Mouse (Mus musculus): ENCODE results near the gene Rnf144a. TPM values are rescaled to one million over a fixed set of nuclear protein-coding genes. Genes with fewer than 3 reads are reported as not detected.
"Not testable (repeated sequence)": the region's sequence is repeated elsewhere in the genome, so short reads cannot be mapped to it uniquely, and the experiment has no call there.

The Rnf144a gene
- polyA plus RNA-seq, 1 experiment from 2014 or later = 21.6 TPM

GRCm38 (mm10) chr12:26302886-26303285 lies 112.2 kb downstream of the Rnf144a start:
- Histone ChIP-seq H3K4me2 (ENCODE audit: low read length) (no peak overlapping the region), H3K27me3 (ENCODE audit: control insufficient read depth, insufficient read depth, low read length) (no peaks in the 10 kb centered on the region), H3K27ac (replicated peaks; ENCODE audit: low read depth, low read length) (no peak overlapping the region), H3K9ac (replicated peaks; ENCODE audit: low read length) (no peak overlapping the region), H3K9me3 (ENCODE audit: control insufficient read depth, low read length) (no peaks in the 10 kb centered on the region), H3K36me3 (ENCODE audit: control insufficient read depth, insufficient read depth, low read length) (peaks cover 9% of the 10 kb centered on the region; the same call in 1 of the 2 replicates), H3K4me3 (replicated peaks; ENCODE audit: low read depth, low read length) (no peak overlapping the region), H3K4me1 (ENCODE audit: control insufficient read depth, insufficient read depth, low read length) (no peaks in the 10 kb centered on the region)
- 76% methylated on average over 5 of the region's 5 CpGs for WGBS
- ATAC-seq (ENCODE audit: low FRiP score, low TSS enrichment) = no peak
- no peak for DNase-seq

- H3K9me3 ChIP-seq (ENCODE audit: control insufficient read depth, low read length) = no peaks in the 10 kb centered on the region
- no peaks in the 10 kb centered on the region for H3K36me3 ChIP-seq (ENCODE audit: control insufficient read depth, insufficient read depth, low read length)
- H3K9ac ChIP-seq (replicated peaks; ENCODE audit: low read length) = no peak overlapping the region
- WGBS = 19% methylated on average over 7 of the region's 7 CpGs
- no peaks in the 10 kb centered on the region for H3K27me3 ChIP-seq (ENCODE audit: control insufficient read depth, insufficient read depth, low read length)
- no peak overlapping the region for H3K4me2 ChIP-seq (ENCODE audit: low read length)
- ATAC-seq (ENCODE audit: low FRiP score, low TSS enrichment) (no peak), DNase-seq (peak; percentile 25)
- no peak overlapping the region for H3K4me3 ChIP-seq (replicated peaks; ENCODE audit: low read depth, low read length)
- H3K27ac ChIP-seq (replicated peaks; ENCODE audit: low read depth, low read length) = no peak overlapping the region
- no peaks in the 10 kb centered on the region for H3K4me1 ChIP-seq (ENCODE audit: control insufficient read depth, insufficient read depth, low read length)
Measured at GRCm38 (mm10) chr12:26299515-26300090, 115.5 kb downstream of the Rnf144a start.

DNA sequence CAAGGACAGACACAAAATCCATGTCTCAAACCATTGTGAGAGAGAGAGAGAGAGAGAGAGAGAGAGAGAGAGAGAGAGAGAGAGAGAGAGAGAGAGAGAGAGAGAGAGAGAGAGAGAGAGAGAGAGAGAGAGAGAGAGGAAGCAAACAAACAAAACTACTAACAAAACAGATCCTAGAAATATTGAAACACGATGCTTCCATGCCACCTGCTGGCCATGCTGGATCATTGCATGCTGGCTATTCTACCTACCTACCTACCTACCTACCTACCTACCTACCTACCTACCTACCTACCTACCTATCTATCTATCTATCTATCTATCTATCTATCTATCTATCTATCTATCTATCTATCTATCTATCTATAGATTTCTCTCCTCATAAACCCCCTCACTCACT lies 119.1 kb downstream of the Rnf144a start:
- 0% methylated on average over 1 of the region's 1 CpGs for WGBS
- not testable (repeated sequence) for H3K4me2 ChIP-seq (ENCODE audit: low read length); H3K4me1 ChIP-seq (ENCODE audit: control insufficient read depth, insufficient read depth, low read length); ATAC-seq (ENCODE audit: low FRiP score, low TSS enrichment); H3K36me3 ChIP-seq (ENCODE audit: control insufficient read depth, insufficient read depth, low read length); H3K27me3 ChIP-seq (ENCODE audit: control insufficient read depth, insufficient read depth, low read length); H3K27ac ChIP-seq (replicated peaks; ENCODE audit: low read depth, low read length); H3K9ac ChIP-seq (replicated peaks; ENCODE audit: low read length); H3K4me3 ChIP-seq (replicated peaks; ENCODE audit: low read depth, low read length); H3K9me3 ChIP-seq (ENCODE audit: control insufficient read depth, low read length)
- peak; percentile 76 for DNase-seq

GRCm38 (mm10) chr12:26289200-26289599 lies 125.9 kb downstream of the Rnf144a start:
- no peaks in the 10 kb centered on the region for H3K9me3 ChIP-seq (ENCODE audit: control insufficient read depth, low read length)
- H3K27me3 ChIP-seq (ENCODE audit: control insufficient read depth, insufficient read depth, low read length) = no peaks in the 10 kb centered on the region
- ATAC-seq (ENCODE audit: low FRiP score, low TSS enrichment) (no peak), DNase-seq (no peak)
- no peak overlapping the region for H3K4me2 ChIP-seq (ENCODE audit: low read length)
- H3K9ac ChIP-seq (replicated peaks; ENCODE audit: low read length) = no peak overlapping the region
- H3K36me3 ChIP-seq (ENCODE audit: control insufficient read depth, insufficient read depth, low read length) = no peaks in the 10 kb centered on the region
- 76% methylated on average over 2 of the region's 2 CpGs for WGBS
- H3K27ac ChIP-seq (replicated peaks; ENCODE audit: low read depth, low read length) = no peak overlapping the region
- no peak overlapping the region for H3K4me3 ChIP-seq (replicated peaks; ENCODE audit: low read depth, low read length)
- no peaks in the 10 kb centered on the region for H3K4me1 ChIP-seq (ENCODE audit: control insufficient read depth, insufficient read depth, low read length)

DNA sequence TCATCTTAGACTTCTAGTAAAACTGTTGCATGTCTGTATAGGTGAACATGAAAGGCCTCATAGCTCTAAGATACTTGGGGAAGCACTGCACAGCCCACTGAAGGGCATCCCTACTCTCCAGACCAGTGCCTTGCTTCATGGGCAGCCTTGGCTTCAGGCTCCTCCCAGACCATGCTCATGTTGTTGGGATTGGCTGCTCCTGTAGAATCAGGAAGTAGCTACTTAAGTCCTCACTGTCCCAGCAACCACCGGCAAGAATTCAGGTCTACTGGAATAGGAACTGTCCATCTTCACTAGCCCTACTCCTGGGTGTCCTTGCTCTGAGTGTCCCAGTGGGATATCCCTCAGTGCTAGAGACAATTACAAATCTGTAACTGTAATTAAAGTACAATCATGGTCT lies 126.7 kb downstream of the Rnf144a start:
- no peak overlapping the region for H3K4me2 ChIP-seq (ENCODE audit: low read length)
- no peak overlapping the region for H3K4me3 ChIP-seq (replicated peaks; ENCODE audit: low read depth, low read length)
- H3K9ac ChIP-seq (replicated peaks; ENCODE audit: low read length) = no peak overlapping the region
- no peaks in the 10 kb centered on the region for H3K36me3 ChIP-seq (ENCODE audit: control insufficient read depth, insufficient read depth, low read length)
- no peak overlapping the region for H3K27ac ChIP-seq (replicated peaks; ENCODE audit: low read depth, low read length)
- no peaks in the 10 kb centered on the region for H3K9me3 ChIP-seq (ENCODE audit: control insufficient read depth, low read length)
- no peak for ATAC-seq (ENCODE audit: low FRiP score, low TSS enrichment)
- no peak for DNase-seq
- WGBS = 97% methylated on average over 1 of the region's 1 CpGs
- no peaks in the 10 kb centered on the region for H3K27me3 ChIP-seq (ENCODE audit: control insufficient read depth, insufficient read depth, low read length)
- H3K4me1 ChIP-seq (ENCODE audit: control insufficient read depth, insufficient read depth, low read length) = no peaks in the 10 kb centered on the region

- WGBS = 81% methylated on average over 8 of the region's 8 CpGs
Measured at GRCm38 (mm10) chr12:26285939-26286338, 129.1 kb downstream of the Rnf144a start.

GRCm38 (mm10) chr12:26285460-26285859 lies 129.6 kb downstream of the Rnf144a start:
- ATAC-seq (ENCODE audit: low FRiP score, low TSS enrichment) (no peak), DNase-seq (no peak)
- WGBS = 80% methylated on average over 3 of the region's 3 CpGs
- H3K4me3 ChIP-seq (replicated peaks; ENCODE audit: low read depth, low read length) = no peak overlapping the region
- no peak overlapping the region for H3K9ac ChIP-seq (replicated peaks; ENCODE audit: low read length)
- no peaks in the 10 kb centered on the region for H3K27me3 ChIP-seq (ENCODE audit: control insufficient read depth, insufficient read depth, low read length)
- H3K9me3 ChIP-seq (ENCODE audit: control insufficient read depth, low read length) = no peaks in the 10 kb centered on the region
- H3K27ac ChIP-seq (replicated peaks; ENCODE audit: low read depth, low read length) = no peak overlapping the region
- H3K36me3 ChIP-seq (ENCODE audit: control insufficient read depth, insufficient read depth, low read length) = no peaks in the 10 kb centered on the region
- H3K4me2 ChIP-seq (ENCODE audit: low read length) = no peak overlapping the region
- H3K4me1 ChIP-seq (ENCODE audit: control insufficient read depth, insufficient read depth, low read length) = no peaks in the 10 kb centered on the region

More at GRCm38 (mm10) chr12:26285939-26286338, 129.1 kb downstream of the Rnf144a start:
- Histone ChIP-seq H3K4me3 (replicated peaks; ENCODE audit: low read depth, low read length) (no peak overlapping the region), H3K27ac (replicated peaks; ENCODE audit: low read depth, low read length) (no peak overlapping the region), H3K36me3 (ENCODE audit: control insufficient read depth, insufficient read depth, low read length) (no peaks in the 10 kb centered on the region), H3K27me3 (ENCODE audit: control insufficient read depth, insufficient read depth, low read length) (no peaks in the 10 kb centered on the region), H3K9ac (replicated peaks; ENCODE audit: low read length) (no peak overlapping the region), H3K4me1 (ENCODE audit: control insufficient read depth, insufficient read depth, low read length) (no peaks in the 10 kb centered on the region), H3K9me3 (ENCODE audit: control insufficient read depth, low read length) (no peaks in the 10 kb centered on the region), H3K4me2 (ENCODE audit: low read length) (no peak overlapping the region)
- no peak for ATAC-seq (ENCODE audit: low FRiP score, low TSS enrichment)
- DNase-seq = no peak

DNA sequence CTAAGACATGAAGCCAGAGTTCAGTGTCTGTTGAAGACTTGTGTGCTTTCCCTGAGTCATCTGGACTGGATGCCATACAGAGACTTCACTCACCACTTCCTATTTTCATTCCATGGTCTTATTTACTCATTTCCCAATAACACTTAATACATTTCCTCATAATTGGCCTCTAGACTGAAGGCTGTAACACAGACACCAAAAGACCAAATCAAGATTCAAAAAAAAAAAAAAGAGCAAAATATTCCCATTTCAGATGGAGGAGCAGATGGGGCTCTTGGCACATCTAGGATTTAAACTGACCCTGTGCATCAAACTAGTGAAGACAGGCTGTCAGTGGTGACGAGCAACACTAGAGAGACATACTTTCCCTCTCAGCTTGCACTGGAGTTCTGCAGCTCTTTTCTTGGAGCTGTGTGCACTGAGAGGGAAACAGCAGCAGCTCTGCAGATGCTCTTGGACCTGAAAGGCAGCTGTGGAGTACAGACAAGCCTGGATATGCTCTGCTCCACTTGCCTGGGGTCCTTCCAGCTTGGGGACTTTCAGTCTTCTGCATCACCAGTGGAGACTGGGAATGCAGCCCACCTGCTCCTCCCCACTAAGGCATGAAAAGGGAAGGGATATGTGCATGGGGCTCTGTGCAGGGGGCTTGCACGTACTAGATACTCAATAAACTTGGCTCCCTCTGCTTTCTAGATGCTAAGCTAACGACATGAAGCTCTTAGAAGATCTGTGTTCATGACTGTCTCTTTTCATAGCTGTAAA lies 134.2 kb downstream of the Rnf144a start:
- WGBS = 77% methylated on average over 3 of the region's 3 CpGs
- ATAC-seq (ENCODE audit: low FRiP score, low TSS enrichment) (no peak), DNase-seq (no peak)
- Histone ChIP-seq H3K9me3 (ENCODE audit: control insufficient read depth, low read length) (no peaks in the 10 kb centered on the region), H3K4me3 (replicated peaks; ENCODE audit: low read depth, low read length) (no peak overlapping the region), H3K4me1 (ENCODE audit: control insufficient read depth, insufficient read depth, low read length) (peaks cover 5% of the 10 kb centered on the region; the same call in 1 of the 2 replicates), H3K4me2 (ENCODE audit: low read length) (no peak overlapping the region), H3K27ac (replicated peaks; ENCODE audit: low read depth, low read length) (no peak overlapping the region), H3K36me3 (ENCODE audit: control insufficient read depth, insufficient read depth, low read length) (no peaks in the 10 kb centered on the region), H3K27me3 (ENCODE audit: control insufficient read depth, insufficient read depth, low read length) (no peaks in the 10 kb centered on the region), H3K9ac (replicated peaks; ENCODE audit: low read length) (no peak overlapping the region)
